Mouse (Mus musculus): ENCODE data around the gene Casz1. TPM values are rescaled to one million over a fixed set of nuclear protein-coding genes. Genes with fewer than 3 reads are reported as not detected.

Gene Casz1
- total RNA-seq, 2 experiments from 2014 or later, result 39.3 to 42.0 TPM

- DNase-seq, result no peak
Observed at GRCm38 (mm10) chr4:148906806-148907205, 102.6 kb downstream of the Casz1 start.

- no peak for DNase-seq
Observed at GRCm38 (mm10) chr4:148908214-148908681, 104.0 kb downstream of the Casz1 start.

GRCm38 (mm10) chr4:148908760-148909510, 104.7 kb downstream of the Casz1 start:
- DNase-seq, result no peak

- DNase-seq, result no peak
Observed at GRCm38 (mm10) chr4:148909566-148909965, 105.3 kb downstream of the Casz1 start.

- DNase-seq, result no peak
Observed at GRCm38 (mm10) chr4:148912134-148912533, 107.9 kb downstream of the Casz1 start.

GRCm38 (mm10) chr4:148912826-148913590, 108.8 kb downstream of the Casz1 start:
- no peak for DNase-seq

GRCm38 (mm10) chr4:148914863-148915622, 110.8 kb downstream of the Casz1 start:
- peak; percentile 67 for DNase-seq

GRCm38 (mm10) chr4:148915849-148916248, 111.6 kb downstream of the Casz1 start:
- DNase-seq, result no peak

- no peak for DNase-seq
Observed at GRCm38 (mm10) chr4:148918707-148919447, 114.6 kb downstream of the Casz1 start.

GRCm38 (mm10) chr4:148920610-148921009, 116.4 kb downstream of the Casz1 start:
- DNase-seq, result no peak

GRCm38 (mm10) chr4:148922221-148922700, 118.0 kb downstream of the Casz1 start:
- DNase-seq, result no peak

GRCm38 (mm10) chr4:148923414-148923813, 119.2 kb downstream of the Casz1 start:
- DNase-seq, result no peak

GRCm38 (mm10) chr4:148923976-148924375, 119.7 kb downstream of the Casz1 start:
- DNase-seq, result no peak

- no peak for DNase-seq
Observed at GRCm38 (mm10) chr4:148925589-148926359, 121.5 kb downstream of the Casz1 start.

- DNase-seq, result no peak
Observed at GRCm38 (mm10) chr4:148926459-148926858, 122.2 kb downstream of the Casz1 start.

GRCm38 (mm10) chr4:148928316-148928715, 124.1 kb downstream of the Casz1 start:
- DNase-seq, result no peak

GRCm38 (mm10) chr4:148928876-148929275, 124.6 kb downstream of the Casz1 start:
- DNase-seq, result no peak

- no peak for DNase-seq
Observed at GRCm38 (mm10) chr4:148930721-148931229, 126.5 kb downstream of the Casz1 start.

GRCm38 (mm10) chr4:148933109-148933508, 128.9 kb downstream of the Casz1 start:
- no peak for DNase-seq

GRCm38 (mm10) chr4:148935211-148935610, 131.0 kb downstream of the Casz1 start:
- peak; percentile 68 for DNase-seq

- no peak for DNase-seq
Observed at GRCm38 (mm10) chr4:148936111-148936510, 131.9 kb downstream of the Casz1 start.
